Mouse (Mus musculus) v-Abl transformed pro-B cells (cell line): ENCODE measurements around the gene Cep57.
"Not testable (repeated sequence)": the region's sequence is repeated elsewhere in the genome, so short reads cannot be mapped to it uniquely, and the experiment has no call there.

ENCODE experiments used
- in situ Hi-C, 2 experiments: fragments of 400-800 bp; cut with MboI; formaldehyde crosslinking; loops; one replicate each; pipeline ENCODE4 v1.15.1; 2025; ENCODE audit not compliant: unreplicated experiment in 2 of 2

Gene Cep57

GRCm38 (mm10) chr9:13807657-13808056 is 19.2 kb downstream of the Cep57 start:
- in situ Hi-C loops, result loop anchor here (5.0 to 10.0 kb wide), 2 partner anchors 570 to 573 kb away; no protein-coding TSS in a partner anchor

GRCm38 (mm10) chr9:13806854-13807253 is 20.1 kb downstream of the Cep57 start:
- in situ Hi-C loops, result loop anchor here (5.0 to 10.0 kb wide), 2 partner anchors 570 to 572 kb away; no protein-coding TSS in a partner anchor

- in situ Hi-C loops, result loop anchor here in 1 of 2 experiments (10.0 kb wide), 1 partner anchor 570 kb away; no protein-coding TSS in a partner anchor
These were observed 22.4 kb downstream of the Cep57 start for GRCm38 (mm10) chr9:13804480-13804879.

- in situ Hi-C loops, result no loop called here
These were observed 32.2 kb downstream of the Cep57 start for GRCm38 (mm10) chr9:13794756-13795155.

- in situ Hi-C loops, result no loop called here
These were observed 32.6 kb downstream of the Cep57 start for GRCm38 (mm10) chr9:13794302-13794701.

GRCm38 (mm10) chr9:13790864-13791263 is 36.0 kb downstream of the Cep57 start:
- in situ Hi-C loops, result not testable (repeated sequence)

GRCm38 (mm10) chr9:13781985-13782384 is 44.9 kb downstream of the Cep57 start:
- in situ Hi-C loops, result no loop called here

GRCm38 (mm10) chr9:13774732-13775131 is 52.2 kb downstream of the Cep57 start:
- in situ Hi-C loops, result no loop called here

GRCm38 (mm10) chr9:13766570-13766969 is 60.3 kb downstream of the Cep57 start:
- in situ Hi-C loops, result no loop called here

GRCm38 (mm10) chr9:13765624-13766023 is 61.3 kb downstream of the Cep57 start:
- in situ Hi-C loops, result no loop called here

- in situ Hi-C loops, result no loop called here
These were observed 66.5 kb downstream of the Cep57 start for GRCm38 (mm10) chr9:13760430-13760829.
